Mouse (Mus musculus): Measurements from ENCODE around the gene Btbd35f9. TPM values are rescaled to one million over a fixed set of nuclear protein-coding genes. Genes with fewer than 3 reads are reported as not detected.
"Not testable (repeated sequence)": the region's sequence is repeated elsewhere in the genome, so short reads cannot be mapped to it uniquely, and the experiment has no call there.

Btbd35f9 gene
- polyA plus RNA-seq (2014; fragmentation: Nextera tagmentation; extraction: Ambion mirVana): not detected in 2 replicates

- H3K4me2 ChIP-seq; H3K36me3 ChIP-seq (ENCODE audit: insufficient read depth); H3K9me3 ChIP-seq (ENCODE audit: low read depth, low read length); H3K4me3 ChIP-seq (ENCODE audit: low read depth, low read length); H3K9ac ChIP-seq; H3K27me3 ChIP-seq (ENCODE audit: insufficient read depth, low read length); ATAC-seq (ENCODE audit: insufficient read depth); DNase-seq; H3K27ac ChIP-seq (ENCODE audit: low read depth); H3K4me1 ChIP-seq (ENCODE audit: insufficient read depth): not testable (repeated sequence)
- WGBS: no CpG with 5 or more reads among the region's 5 CpGs
Measured at GRCm38 (mm10) chrX:34161399-34161798, at the start of gene Btbd35f9. Gene Btbd35f9 (minus strand): TSS chrX:34161499.

Other genes starting within 250 kb of the Btbd35f9 start
- gene Btbd35f6, start 205.0 kb downstream of the Btbd35f9 start, polyA plus RNA-seq (2014; fragmentation: Nextera tagmentation; extraction: Ambion mirVana): not detected in 2 replicates
- gene Gm21870, start 174.7 kb downstream of the Btbd35f9 start, polyA plus RNA-seq (2014; fragmentation: Nextera tagmentation; extraction: Ambion mirVana): not detected in 2 replicates
- not detected in 2 replicates for gene Spin2g, start 77.2 kb upstream of the Btbd35f9 start, polyA plus RNA-seq (2014; fragmentation: Nextera tagmentation; extraction: Ambion mirVana)